Mouse (Mus musculus) layer of hippocampus, postnatal 14 days (tissue): ENCODE results near the gene Plin3. TPM values are rescaled to one million over a fixed set of nuclear protein-coding genes. Genes with fewer than 3 reads are reported as not detected.

ENCODE experiments used
- DNase-seq, 2 experiments: peaks; one replicate each; pipeline ENCODE4 v3.0.0; 2021 to 2022; ENCODE audit warnings: low spot score in 2 of 2, mixed read lengths in 1 of 2
- microRNA-seq, 2 experiments: library from miRNA; unstranded; fragments of <30 nt; microRNA quantifications; one replicate each; pipeline ENCODE4 v1.2.0; 2021
- total RNA-seq, 2 experiments: library from RNA; stranded (reverse); gene quantifications; 2 replicates each; pipeline ENCODE4 v1.2.3; 2021

The Plin3 gene
- total RNA-seq, 2 experiments from 2014 or later: 5.1 to 9.1 TPM

DNA sequence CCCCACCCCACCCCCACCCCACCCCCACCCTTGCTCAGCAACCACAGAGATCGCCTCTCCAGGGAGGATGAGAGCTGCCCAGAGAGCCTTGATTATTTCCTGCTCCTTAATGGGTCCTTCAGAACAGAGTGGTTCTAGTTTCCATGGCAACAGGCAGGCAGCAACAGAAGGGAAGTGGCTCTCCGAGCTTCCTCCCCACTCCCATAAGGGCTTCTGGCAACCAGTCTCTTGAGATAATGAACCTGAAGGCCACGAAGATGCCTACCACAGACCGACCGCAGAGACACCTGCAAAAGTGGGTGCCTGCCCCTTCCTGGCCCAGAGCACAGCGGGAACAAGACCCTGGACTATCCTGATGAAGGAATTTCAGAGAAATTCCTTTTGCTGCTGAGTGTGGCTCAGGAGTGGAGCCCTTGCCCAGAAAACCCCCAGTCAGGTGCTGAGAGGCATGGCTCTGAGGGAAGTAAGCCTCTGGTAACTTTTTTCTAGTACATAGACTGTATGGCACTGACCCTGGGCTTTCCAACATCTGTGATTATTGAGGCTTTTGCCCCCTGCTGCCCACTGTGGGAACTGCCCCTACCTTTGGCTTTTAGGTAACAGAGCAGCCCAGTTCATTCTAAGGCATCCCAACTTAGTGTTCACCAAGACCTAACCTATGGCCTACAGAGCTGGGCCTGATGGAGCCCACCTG is 41.4 kb downstream of the Plin3 start:
- peak; percentile 61 to 78 for DNase-seq

DNA sequence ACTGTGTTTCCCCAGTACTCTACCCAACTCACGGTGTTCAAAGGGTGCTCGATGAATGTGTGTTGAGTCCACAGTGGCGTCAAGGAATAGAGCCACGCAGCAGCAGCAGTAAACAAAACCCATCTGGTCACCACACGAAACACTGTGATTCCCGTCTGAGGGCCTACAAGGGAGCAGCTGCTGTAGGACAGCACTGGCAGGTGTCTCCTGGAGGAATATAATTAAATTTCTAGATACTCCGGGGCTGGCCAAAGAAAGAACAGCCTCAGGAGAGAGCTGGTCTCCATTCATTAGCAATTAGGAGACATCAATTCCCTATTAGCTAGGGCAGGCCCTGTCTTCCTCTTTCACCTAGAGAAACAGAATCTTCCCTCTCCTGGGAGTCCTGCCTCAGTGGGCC is 47.1 kb downstream of the Plin3 start:
- DNase-seq: no peak

- DNase-seq: peak; percentile 64 to 81
Observed at GRCm38 (mm10) chr17:56241541-56242401, 50.9 kb downstream of the Plin3 start.

GRCm38 (mm10) chr17:56233818-56234469 is 58.7 kb downstream of the Plin3 start:
- DNase-seq: peak; percentile 90 to 95

DNA sequence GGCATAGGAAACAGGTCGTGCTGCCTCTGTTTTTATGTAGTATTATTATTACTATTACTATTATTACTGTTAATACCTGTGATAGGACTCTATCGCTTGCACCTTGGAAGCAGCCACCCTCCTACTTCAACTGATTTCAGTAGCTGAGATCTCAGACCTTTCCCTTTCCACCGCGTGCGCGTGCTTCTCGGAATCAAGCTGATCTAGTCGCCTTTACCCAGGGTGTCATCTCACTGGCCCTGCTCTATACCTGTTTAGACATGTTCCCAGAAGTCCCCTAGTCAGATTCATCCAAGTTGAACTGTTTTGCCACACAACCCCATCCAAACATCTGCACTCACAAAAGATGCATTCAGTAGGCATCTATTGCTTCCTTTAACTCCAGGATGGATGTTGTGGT is 59.3 kb downstream of the Plin3 start:
- no peak for DNase-seq

DNA sequence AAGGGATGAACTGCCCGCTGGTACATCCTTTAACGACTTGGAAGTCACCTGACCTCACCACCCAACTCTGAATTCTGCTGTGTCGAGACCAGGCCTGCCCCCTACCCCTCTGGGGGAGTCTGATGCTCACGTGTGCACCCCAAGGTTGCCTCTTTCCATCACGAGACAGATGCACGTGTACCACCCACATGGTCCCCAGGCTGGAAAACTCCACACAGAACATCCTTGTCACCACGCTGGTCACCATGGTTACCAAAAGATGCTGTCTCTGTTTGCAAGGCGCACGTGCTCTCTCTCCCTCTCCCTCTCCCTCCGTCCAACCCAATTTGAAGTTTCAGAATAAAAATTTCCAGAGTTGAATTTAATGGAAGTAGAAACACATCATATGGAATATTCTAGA is 62.7 kb downstream of the Plin3 start:
- DNase-seq: peak; percentile 59 to 86

Small RNAs within 50 kb of the gene (microRNA-seq; reads per million reads assigned to microRNA genes)
- 1,832 to 2,955 reads per million in 2 experiments for gene Mir7b

Other genes starting within 250 kb of the Plin3 start
- gene Ubxn6, start 217.8 kb downstream of the Plin3 start, total RNA-seq: 10 to 100 TPM; 64.4 to 72.8 TPM
- 100 to 1,000 TPM; 104 to 115 TPM for gene Hdgfl2, start 213.2 kb downstream of the Plin3 start, total RNA-seq
- 1 to 10 TPM; 1.3 to 2.5 TPM for gene Plin4, start 183.1 kb downstream of the Plin3 start, total RNA-seq
- gene Plin5, start 175.3 kb downstream of the Plin3 start, total RNA-seq: 1 to 10 TPM; 1.1 to 1.4 TPM
- gene Lrg1, start 170.9 kb downstream of the Plin3 start, total RNA-seq: under 1 TPM; 0.62 to 0.81 TPM
- gene Sema6b, start 152.5 kb downstream of the Plin3 start, total RNA-seq: 100 to 1,000 TPM; 140 to 142 TPM
- gene Tnfaip8l1, start 130.4 kb downstream of the Plin3 start, total RNA-seq: 1 to 10 TPM; 6.2 to 6.6 TPM
- 10 to 100 TPM; 43.3 to 46.0 TPM for gene Mydgf, start 109.0 kb downstream of the Plin3 start, total RNA-seq
- 10 to 100 TPM; 49.4 to 52.4 TPM for gene Dpp9, start 74.0 kb downstream of the Plin3 start, total RNA-seq
- gene Fem1a, start 36.1 kb downstream of the Plin3 start, total RNA-seq: 10 to 100 TPM; 41.6 to 44.7 TPM
- gene Ticam1, start 16.1 kb downstream of the Plin3 start, total RNA-seq: 1 to 10 TPM; 6.2 to 7.4 TPM
- not detected for gene Arrdc5, start 7.4 kb upstream of the Plin3 start, total RNA-seq
- 1 to 10 TPM; 2.4 to 5.0 TPM for gene Uhrf1, start 10.4 kb upstream of the Plin3 start, total RNA-seq
- gene Kdm4b, start 33.2 kb upstream of the Plin3 start, total RNA-seq: 10 to 100 TPM; 79.7 to 84.5 TPM
- gene Ptprs, start 183.6 kb upstream of the Plin3 start, total RNA-seq: 100 to 1,000 TPM; 771 to 772 TPM
- not detected for gene Znrf4, start 219.6 kb upstream of the Plin3 start, total RNA-seq